Mouse (Mus musculus) gastrocnemius, postnatal 10 days (tissue): ENCODE results near the gene Smoc2. TPM values are rescaled to one million over a fixed set of nuclear protein-coding genes. Genes with fewer than 3 reads are reported as not detected.

ENCODE experiments used
- DNase-seq: peaks from one replicate; pipeline ENCODE4 v3.0.0; 2021; ENCODE audit warnings: mixed read lengths
- total RNA-seq, 2 experiments: library from RNA; stranded (reverse); gene quantifications; 2 replicates each; pipeline ENCODE4 v1.2.3; 2021

The Smoc2 gene
- total RNA-seq, 2 experiments from 2014 or later: 91.1 to 92.9 TPM

GRCm38 (mm10) chr17:14349086-14349814 is 69.9 kb downstream of the Smoc2 start:
- DNase-seq: no peak

GRCm38 (mm10) chr17:14353219-14354079 is 74.1 kb downstream of the Smoc2 start:
- no peak for DNase-seq

GRCm38 (mm10) chr17:14361511-14361910 is 82.2 kb downstream of the Smoc2 start:
- no peak for DNase-seq

- DNase-seq: no peak
Observed at GRCm38 (mm10) chr17:14370476-14370875, 91.2 kb downstream of the Smoc2 start.

- DNase-seq: no peak
Observed at GRCm38 (mm10) chr17:14371606-14372005, 92.3 kb downstream of the Smoc2 start.

- peak; percentile 24 for DNase-seq
Observed at GRCm38 (mm10) chr17:14372324-14373145, 93.2 kb downstream of the Smoc2 start.

GRCm38 (mm10) chr17:14378692-14379446 is 99.6 kb downstream of the Smoc2 start:
- DNase-seq: no peak

- no peak for DNase-seq
Observed at GRCm38 (mm10) chr17:14379518-14379917, 100.2 kb downstream of the Smoc2 start.

- DNase-seq: no peak
Observed at GRCm38 (mm10) chr17:14379966-14380365, 100.7 kb downstream of the Smoc2 start.

GRCm38 (mm10) chr17:14380526-14380925 is 101.2 kb downstream of the Smoc2 start:
- DNase-seq: no peak

GRCm38 (mm10) chr17:14381482-14381881 is 102.2 kb downstream of the Smoc2 start:
- DNase-seq: no peak

GRCm38 (mm10) chr17:14383981-14384380 is 104.7 kb downstream of the Smoc2 start:
- no peak for DNase-seq

GRCm38 (mm10) chr17:14384980-14385379 is 105.7 kb downstream of the Smoc2 start:
- peak; percentile 33 for DNase-seq

- no peak for DNase-seq
Observed at GRCm38 (mm10) chr17:14387261-14387660, 108.0 kb downstream of the Smoc2 start.

- no peak for DNase-seq
Observed at GRCm38 (mm10) chr17:14392443-14392842, 113.1 kb downstream of the Smoc2 start.

GRCm38 (mm10) chr17:14394861-14395260 is 115.6 kb downstream of the Smoc2 start:
- DNase-seq: no peak

GRCm38 (mm10) chr17:14397456-14397855 is 118.2 kb downstream of the Smoc2 start:
- DNase-seq: peak; percentile 61

- DNase-seq: no peak
Observed at GRCm38 (mm10) chr17:14398650-14399424, 119.5 kb downstream of the Smoc2 start.

- no peak for DNase-seq
Observed at GRCm38 (mm10) chr17:14400960-14401359, 121.7 kb downstream of the Smoc2 start.

GRCm38 (mm10) chr17:14407874-14408273 is 128.6 kb downstream of the Smoc2 start:
- no peak for DNase-seq

- no peak for DNase-seq
Observed at GRCm38 (mm10) chr17:14412460-14412859, 133.2 kb downstream of the Smoc2 start.
